Mouse (Mus musculus) thymus, adult 18-20 months (tissue): ENCODE data around the gene Flot1.
"Not testable (repeated sequence)": the region's sequence is repeated elsewhere in the genome, so short reads cannot be mapped to it uniquely, and the experiment has no call there.

Experiments
- DNase-seq, 2 experiments: peaks; one replicate each; pipeline ENCODE4 v3.0.0; 2022; ENCODE audit warnings: mixed read lengths in 2 of 2

Flot1 gene

GRCm38 (mm10) chr17:35836991-35837422 is 14.0 kb downstream of the Flot1 start:
- peak; percentile 90 to 92 for DNase-seq

- DNase-seq = peak in 1 of 2 experiments; percentile 75
Observed at GRCm38 (mm10) chr17:35837487-35837886, 14.5 kb downstream of the Flot1 start.

- DNase-seq = peak; percentile 96 to 97
Observed at GRCm38 (mm10) chr17:35838122-35838544, 15.1 kb downstream of the Flot1 start, which contains the start of gene Tubb5. Gene Tubb5 (minus strand): TSS chr17:35838306.

- DNase-seq = peak in 1 of 2 experiments; percentile 30
Observed at GRCm38 (mm10) chr17:35838570-35838969, 15.5 kb downstream of the Flot1 start.

GRCm38 (mm10) chr17:35839002-35839401 is 16.0 kb downstream of the Flot1 start:
- DNase-seq = not testable (repeated sequence)

- DNase-seq = no peak
Observed at GRCm38 (mm10) chr17:35840561-35840960, 17.5 kb downstream of the Flot1 start.

- peak; percentile 99 to 100 for DNase-seq
Observed at GRCm38 (mm10) chr17:35841076-35841950, 18.3 kb downstream of the Flot1 start, which contains the start of gene Mdc1. Gene Mdc1 (plus strand): TSS chr17:35841515.

GRCm38 (mm10) chr17:35842006-35842405 is 19.0 kb downstream of the Flot1 start:
- no peak for DNase-seq

- DNase-seq = no peak
Observed at GRCm38 (mm10) chr17:35843514-35843913, 20.5 kb downstream of the Flot1 start.

GRCm38 (mm10) chr17:35848112-35848511 is 25.1 kb downstream of the Flot1 start:
- no peak for DNase-seq

GRCm38 (mm10) chr17:35850974-35851373 is 27.9 kb downstream of the Flot1 start:
- DNase-seq = no peak

GRCm38 (mm10) chr17:35859371-35859770 is 36.3 kb downstream of the Flot1 start:
- DNase-seq = no peak

- DNase-seq = no peak
Observed at GRCm38 (mm10) chr17:35859835-35860234, 36.8 kb downstream of the Flot1 start.

- no peak for DNase-seq
Observed at GRCm38 (mm10) chr17:35860831-35861197, 37.8 kb downstream of the Flot1 start.

- peak; percentile 77 for DNase-seq
Observed at GRCm38 (mm10) chr17:35861198-35861857, 38.3 kb downstream of the Flot1 start, which contains the start of gene Nrm. Gene Nrm (plus strand): TSS chr17:35861318.

- DNase-seq = no peak
Observed at GRCm38 (mm10) chr17:35864832-35865353, 41.9 kb downstream of the Flot1 start.

GRCm38 (mm10) chr17:35865481-35866280 is 42.7 kb downstream of the Flot1 start, which contains the start of gene Ppp1r18:
Gene Ppp1r18 (plus strand): TSS chr17:35865593.
- DNase-seq = no peak

GRCm38 (mm10) chr17:35866281-35866831 is 43.3 kb downstream of the Flot1 start:
- DNase-seq = peak in 1 of 2 experiments; percentile 56

- DNase-seq = peak in 1 of 2 experiments; percentile 58
Observed at GRCm38 (mm10) chr17:35866911-35867890, 44.2 kb downstream of the Flot1 start.

- peak; percentile 58 to 64 for DNase-seq
Observed at GRCm38 (mm10) chr17:35868165-35868820, 45.3 kb downstream of the Flot1 start.
